Mouse (Mus musculus) heart, adult 11 months (tissue): ENCODE measurements around the gene Ldlrad2.
A peak's percentile ranks its signal among the peaks of the same experiment; 100 is the strongest.

Experiments
- DNase-seq: peaks from one replicate; pipeline ENCODE4 v3.0.0; 2022

Ldlrad2 gene

GRCm38 (mm10) chr4:137546003-137546525 is 28.3 kb downstream of the Ldlrad2 start:
- peak; percentile 92 for DNase-seq

DNA sequence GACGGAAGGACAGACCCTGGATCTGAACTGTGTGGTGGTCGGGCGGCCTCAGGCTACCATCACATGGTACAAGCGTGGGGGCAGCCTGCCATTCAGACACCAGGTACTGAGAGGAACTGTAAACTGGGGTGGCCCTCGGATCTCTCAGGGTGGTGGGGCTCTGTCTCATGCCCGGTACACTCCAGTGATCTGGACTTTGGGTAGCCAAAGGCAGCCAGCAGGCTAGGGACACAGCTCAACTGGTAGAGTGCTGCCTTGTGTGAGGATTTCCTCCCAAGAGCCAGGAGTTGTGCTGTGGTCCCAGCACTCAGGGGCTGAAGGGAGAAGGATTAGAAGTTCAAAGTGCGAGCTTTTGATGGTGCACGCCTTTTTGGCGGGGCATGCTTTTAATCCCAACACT is 28.8 kb downstream of the Ldlrad2 start:
- no peak for DNase-seq

DNA sequence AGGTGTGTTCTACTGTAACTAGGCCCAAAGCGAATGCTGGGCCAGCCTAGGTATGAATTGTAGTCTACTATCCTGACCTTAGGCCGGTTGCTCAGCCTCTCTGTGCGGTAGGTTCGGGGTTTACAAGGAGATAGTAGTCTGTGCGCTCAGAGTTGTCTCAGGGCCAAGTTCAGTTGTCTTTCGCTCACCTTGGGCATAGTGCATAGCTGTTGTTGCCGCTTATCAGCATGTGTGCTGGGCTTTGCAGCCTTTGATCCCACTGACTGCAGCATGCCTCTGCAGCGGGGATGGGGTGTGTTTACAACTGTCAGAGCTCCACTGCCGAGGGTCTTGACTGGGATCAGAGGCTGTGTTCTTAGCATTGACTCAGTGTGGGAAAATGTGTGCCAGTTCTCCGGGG is 31.4 kb downstream of the Ldlrad2 start:
- DNase-seq = no peak

GRCm38 (mm10) chr4:137540356-137540755 is 34.0 kb downstream of the Ldlrad2 start:
- DNase-seq = peak; percentile 95

GRCm38 (mm10) chr4:137527872-137528271 is 46.5 kb downstream of the Ldlrad2 start:
- peak; percentile 98 for DNase-seq

DNA sequence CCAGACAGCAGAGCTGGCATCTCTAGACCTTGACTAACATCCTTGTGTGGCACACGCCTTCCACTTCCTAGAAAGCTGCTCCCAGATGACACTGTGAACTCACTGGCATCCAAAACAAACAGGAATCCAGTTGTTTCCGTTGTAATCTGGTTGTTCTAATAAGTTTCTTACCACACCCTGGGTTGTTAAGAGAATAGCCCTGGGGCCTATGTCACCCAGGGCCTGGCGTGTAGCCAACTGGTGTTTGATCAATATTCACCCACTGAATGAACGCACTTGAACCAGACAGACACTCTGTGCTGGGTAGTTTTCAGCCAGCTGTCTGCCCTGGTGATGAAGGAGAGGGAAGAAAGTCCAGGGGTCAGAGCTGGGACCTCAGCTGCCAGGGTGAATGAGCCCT is 47.0 kb downstream of the Ldlrad2 start:
- peak; percentile 97 for DNase-seq

GRCm38 (mm10) chr4:137525426-137525825 is 48.9 kb downstream of the Ldlrad2 start:
- no peak for DNase-seq
